Mouse (Mus musculus) embryonic facial prominence, embryonic 15.5 days (tissue): ENCODE data around the gene Rbm12. TPM values are rescaled to one million over a fixed set of nuclear protein-coding genes. Genes with fewer than 3 reads are reported as not detected.
A peak's percentile ranks its signal among the peaks of the same experiment; 100 is the strongest.

Experiments
- ATAC-seq: fragments of 200-750 bp; cut with Nextera tagmentation; 2 replicates; pipeline ENCODE4 v1.8.0; 2017; ENCODE audit warnings: low read depth, moderate TSS enrichment; ENCODE audit not compliant: insufficient number of reproducible peaks, low FRiP score, low TSS enrichment
- H3K27ac ChIP-seq: fragments of 300-500 bp; sonication (generic); replicated peaks from 2 replicates; pipeline ENCODE4 v1.5.1; 2015; ENCODE audit warnings: mild to moderate bottlenecking, inconsistent platforms
- H3K27me3 ChIP-seq: fragments of 300-500 bp; sonication (generic); 2 replicates; pipeline ENCODE4 v1.6.1; 2015; ENCODE audit warnings: inconsistent platforms
- H3K36me3 ChIP-seq: fragments of 300-500 bp; sonication (generic); 2 replicates; pipeline ENCODE4 v1.6.1; 2015; ENCODE audit warnings: mild to moderate bottlenecking, inconsistent platforms
- H3K4me1 ChIP-seq: fragments of 300-500 bp; sonication (generic); 2 replicates; pipeline ENCODE4 v1.6.1; 2015; ENCODE audit warnings: inconsistent platforms
- H3K4me2 ChIP-seq: fragments of 300-500 bp; sonication (generic); replicated peaks from 2 replicates; pipeline ENCODE4 v1.6.1; 2015; ENCODE audit warnings: mild to moderate bottlenecking, inconsistent platforms
- H3K4me3 ChIP-seq: fragments of 300-500 bp; sonication (generic); replicated peaks from 2 replicates; pipeline ENCODE4 v1.5.1; 2015; ENCODE audit warnings: mild to moderate bottlenecking, inconsistent platforms
- H3K9ac ChIP-seq: fragments of 300-500 bp; sonication (generic); 2 replicates; pipeline ENCODE4 v1.6.1; 2015; ENCODE audit warnings: inconsistent platforms
- H3K9me3 ChIP-seq: fragments of 300-500 bp; sonication (generic); replicated peaks from 2 replicates; pipeline ENCODE4 v1.6.1; 2016; ENCODE audit warnings: inconsistent platforms
- WGBS: fragments of 180-500 bp; shearing (Covaris S2); methylation state at CpG from one replicate; pipeline ENCODE4 v1.1.7; 2015; 5-methylcytosine and 5-hydroxymethylcytosine counted together
- polyA plus RNA-seq: library from polyadenylated mRNA; unstranded; fragments of >200 nt; fragmentation: Nextera tagmentation; extraction: Ambion mirVana; gene quantifications from 2 replicates; pipeline ENCODE4 v1.2.1, GENCODE M21; 2015

The Rbm12 gene
- polyA plus RNA-seq, 1 experiment from 2014 or later = 24.1 TPM

DNA sequence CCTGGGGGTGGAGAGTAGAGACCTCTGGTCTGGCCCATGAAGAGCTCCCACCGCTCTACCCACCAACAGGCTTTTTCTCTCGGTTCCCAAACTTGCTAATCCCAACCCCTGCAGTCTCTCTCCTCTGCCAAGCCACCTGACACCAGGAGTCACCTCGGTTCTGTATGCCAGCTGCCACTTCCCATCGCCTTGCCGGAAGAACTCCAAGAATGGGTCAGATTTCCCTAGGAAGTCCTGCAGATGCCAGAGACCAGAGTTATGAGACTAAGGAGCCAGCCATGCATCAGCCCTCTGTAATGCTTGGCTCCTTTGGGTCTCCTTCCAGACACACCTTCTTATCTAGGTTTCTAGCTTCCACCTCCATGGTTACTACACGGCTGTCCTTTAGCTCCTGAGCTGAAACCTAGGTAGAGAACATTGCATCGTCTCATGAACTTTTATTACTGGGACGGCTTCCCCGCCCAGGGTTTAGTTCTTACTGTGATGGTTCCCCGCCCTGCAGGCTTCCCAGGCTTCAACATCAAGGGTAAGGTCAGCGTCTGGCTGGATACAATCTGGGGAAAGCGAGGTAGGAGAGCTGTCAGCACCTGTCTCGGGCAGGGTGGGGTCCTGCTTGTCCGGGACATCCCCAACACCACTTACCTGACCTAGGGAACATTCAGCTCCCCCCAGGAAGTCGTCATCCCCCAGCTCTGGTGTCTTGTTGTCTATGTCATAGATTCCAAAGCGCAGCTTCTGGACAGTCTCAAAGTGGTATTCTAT is 33.2 kb downstream of the Rbm12 start:
- Histone ChIP-seq H3K27ac (no peak overlapping the region), H3K4me1 (no peaks in the 10 kb centered on the region), H3K9me3 (no peaks in the 10 kb centered on the region), H3K4me3 (no peak overlapping the region), H3K9ac (no peak overlapping the region), H3K36me3 (peaks cover 58% of the 10 kb centered on the region), H3K4me2 (no peak overlapping the region), H3K27me3 (no peaks in the 10 kb centered on the region)
- WGBS = 86% methylated on average over 16 of the region's 16 CpGs
- no peak for ATAC-seq

DNA sequence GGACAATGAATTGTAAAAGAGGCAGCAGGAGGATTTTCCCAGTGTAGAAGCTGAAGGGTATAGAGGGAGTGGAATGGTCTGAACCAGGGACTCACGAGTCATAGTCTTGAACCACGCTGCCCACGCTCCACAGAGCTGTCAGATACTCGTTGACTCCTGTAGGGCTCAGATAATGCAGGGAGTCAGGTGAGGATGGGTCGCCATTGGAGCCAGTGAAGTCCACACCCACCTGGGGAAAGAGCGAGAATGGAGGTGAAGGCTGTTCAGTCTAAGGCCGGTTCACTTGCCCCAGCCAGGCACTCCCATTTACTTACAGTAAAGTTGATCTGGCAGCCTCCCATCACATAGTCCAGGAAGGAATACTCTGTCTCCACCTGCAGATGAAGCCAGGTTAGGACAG is 34.3 kb downstream of the Rbm12 start:
- Histone ChIP-seq H3K4me1 (no peaks in the 10 kb centered on the region), H3K4me2 (no peak overlapping the region), H3K36me3 (peaks cover 70% of the 10 kb centered on the region), H3K4me3 (no peak overlapping the region), H3K27ac (no peak overlapping the region), H3K9ac (no peak overlapping the region), H3K9me3 (no peaks in the 10 kb centered on the region), H3K27me3 (no peaks in the 10 kb centered on the region)
- no peak for ATAC-seq
- WGBS = 88% methylated on average over 7 of the region's 7 CpGs

DNA sequence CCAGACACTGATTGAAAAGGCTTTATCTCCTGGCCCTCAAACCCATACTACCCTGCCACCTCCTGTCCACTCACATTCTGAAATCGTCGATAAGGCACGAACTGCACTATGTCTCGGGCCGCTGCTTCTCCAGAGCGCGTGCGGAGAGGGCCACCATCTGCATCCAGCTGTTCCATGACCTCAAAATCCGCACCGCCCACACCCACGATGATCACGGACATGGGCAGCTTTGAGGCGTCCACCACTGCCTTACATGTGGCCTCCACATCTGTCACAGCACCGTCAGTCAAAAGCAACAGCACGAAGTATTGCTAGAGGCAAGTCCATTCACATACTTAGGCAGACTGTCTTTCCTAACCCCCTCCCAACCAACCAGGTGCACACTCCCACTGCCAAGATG is 38.1 kb downstream of the Rbm12 start:
- Histone ChIP-seq H3K27ac (no peak overlapping the region), H3K4me2 (no peak overlapping the region), H3K4me1 (no peaks in the 10 kb centered on the region), H3K36me3 (peaks cover 95% of the 10 kb centered on the region), H3K9me3 (no peaks in the 10 kb centered on the region), H3K9ac (no peak overlapping the region), H3K4me3 (no peak overlapping the region), H3K27me3 (no peaks in the 10 kb centered on the region)
- ATAC-seq = no peak
- 91% methylated on average over 15 of the region's 15 CpGs for WGBS

DNA sequence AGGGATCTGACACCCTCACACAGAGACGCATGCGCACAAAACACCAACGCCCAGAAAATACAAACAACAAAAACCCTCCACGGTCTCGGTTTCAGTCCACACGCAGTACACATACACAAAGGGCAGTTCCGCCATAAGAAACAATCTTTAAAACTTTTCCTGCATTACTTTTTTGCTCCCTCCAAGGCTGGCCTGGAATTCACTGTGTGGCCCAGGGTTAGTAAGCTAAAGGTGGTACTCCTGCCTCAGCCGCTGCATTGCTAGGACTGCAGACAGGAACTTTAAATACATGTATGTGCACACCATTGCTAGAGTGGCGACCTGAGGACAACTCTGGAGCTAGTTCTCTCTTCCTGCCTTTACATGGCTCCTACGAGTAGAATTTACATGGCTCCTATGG is 40.5 kb downstream of the Rbm12 start:
- Histone ChIP-seq H3K36me3 (peaks cover 71% of the 10 kb centered on the region), H3K9me3 (no peaks in the 10 kb centered on the region), H3K27me3 (no peaks in the 10 kb centered on the region), H3K9ac (no peak overlapping the region), H3K4me3 (no peak overlapping the region), H3K27ac (no peak overlapping the region), H3K4me2 (no peak overlapping the region), H3K4me1 (peaks cover 4% of the 10 kb centered on the region)
- ATAC-seq = no peak
- WGBS = 93% methylated on average over 10 of the region's 10 CpGs

DNA sequence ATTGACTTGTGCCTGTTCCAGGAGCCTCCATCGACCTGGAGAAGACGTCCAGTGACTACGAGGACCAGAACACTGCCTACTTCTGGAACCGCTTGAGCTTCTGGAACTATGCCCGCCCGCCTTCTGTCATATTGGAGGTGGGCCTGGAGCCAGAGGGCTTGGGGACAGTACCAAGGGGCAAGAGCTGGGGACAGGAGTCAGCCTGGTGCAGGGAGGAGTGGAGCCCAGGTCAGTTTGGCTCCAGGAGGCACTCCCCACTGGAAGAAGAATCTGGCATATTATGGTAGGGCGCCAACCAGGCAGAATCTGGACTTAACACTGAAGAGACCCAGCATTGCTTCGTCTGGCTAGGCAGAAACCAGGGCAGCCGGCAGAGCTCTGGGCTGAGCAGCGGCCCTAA is 43.9 kb downstream of the Rbm12 start:
- 90% methylated on average over 10 of the region's 10 CpGs for WGBS
- Histone ChIP-seq H3K27me3 (no peaks in the 10 kb centered on the region), H3K9ac (no peak overlapping the region), H3K4me3 (no peak overlapping the region), H3K9me3 (no peaks in the 10 kb centered on the region), H3K27ac (no peak overlapping the region), H3K36me3 (peaks cover 38% of the 10 kb centered on the region), H3K4me1 (peaks cover 11% of the 10 kb centered on the region), H3K4me2 (no peak overlapping the region)
- ATAC-seq = no peak

DNA sequence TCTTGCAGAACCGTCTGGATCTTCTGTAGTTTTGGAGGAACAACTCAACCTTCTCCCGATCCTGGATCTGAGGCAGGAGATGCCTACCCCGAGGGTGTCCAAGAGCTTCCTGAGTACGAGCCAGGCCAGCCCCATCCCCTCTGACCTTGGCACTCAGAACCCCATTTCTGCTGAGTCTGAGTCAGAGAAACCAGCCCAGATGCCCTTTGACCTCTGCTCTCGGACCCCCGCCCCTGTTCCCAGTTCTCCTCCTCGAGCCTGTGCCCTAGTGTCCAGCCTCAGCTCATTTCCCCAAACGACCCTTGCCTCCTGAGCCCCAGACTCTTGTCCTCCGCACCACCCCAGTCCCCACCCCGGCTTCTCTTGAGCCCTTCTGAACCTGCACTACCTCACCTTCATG is 45.7 kb downstream of the Rbm12 start:
- 22% methylated on average over 10 of the region's 10 CpGs for WGBS
- Histone ChIP-seq H3K9me3 (no peaks in the 10 kb centered on the region), H3K27ac (no peak overlapping the region), H3K9ac (peak overlapping the region; percentile 79; the same call in 1 of the 2 replicates), H3K36me3 (peaks cover 22% of the 10 kb centered on the region), H3K4me1 (peaks cover 11% of the 10 kb centered on the region), H3K4me3 (peak overlapping the region; percentile 75), H3K27me3 (no peaks in the 10 kb centered on the region), H3K4me2 (peak overlapping the region; percentile 94)
- ATAC-seq = no peak

DNA sequence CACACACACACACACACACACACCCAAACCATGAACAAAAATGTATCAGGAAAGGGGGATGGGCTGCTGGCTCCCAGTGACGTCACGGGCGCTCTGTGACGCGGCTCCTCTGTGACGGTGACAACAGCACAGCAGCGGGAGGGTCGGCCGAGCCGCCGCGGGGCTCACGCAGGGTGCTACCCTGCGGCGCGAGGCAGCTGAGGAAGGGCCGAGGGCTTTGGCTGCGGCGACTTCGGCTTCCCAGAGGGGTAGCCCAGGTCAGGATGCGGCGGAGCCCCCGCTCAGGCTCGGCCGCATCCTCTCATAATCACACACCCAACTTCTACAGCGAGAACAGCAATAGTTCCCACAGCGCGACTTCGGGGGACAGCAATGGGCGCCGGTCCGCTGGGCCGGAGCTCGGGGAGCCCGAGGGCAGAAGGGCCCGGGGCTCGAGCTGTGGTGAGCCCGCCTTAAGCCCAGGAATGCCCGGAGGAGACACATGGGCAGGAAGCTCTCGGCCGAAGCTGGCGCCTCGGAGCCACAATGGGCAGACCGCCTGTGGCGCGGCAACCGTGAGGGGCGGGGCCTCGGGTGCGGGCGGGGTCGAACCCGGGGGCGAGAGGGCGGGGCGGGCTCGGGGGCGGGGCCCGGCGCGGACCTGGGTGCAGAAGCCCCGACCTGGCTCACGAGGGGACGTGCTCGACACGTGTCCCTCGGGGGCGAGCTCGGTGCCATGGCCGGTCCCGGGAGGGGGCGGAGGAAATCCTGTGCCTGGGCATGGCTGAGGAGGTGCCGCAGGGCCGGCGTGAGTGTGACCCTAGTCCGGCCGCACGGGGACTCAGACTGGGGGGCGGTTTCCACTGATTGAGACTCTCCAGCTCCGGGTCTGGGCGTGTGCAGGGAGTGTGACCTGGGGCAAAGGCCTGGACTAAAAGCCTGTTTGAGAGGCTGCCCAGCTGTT is 46.4 kb downstream of the Rbm12 start, which contains the start of gene Spag4:
Gene Spag4 (plus strand): TSS at position 77 of the 943 bp plus-strand sequence.
- Histone ChIP-seq H3K4me2 (peak within 1 kb of the TSS; percentile 94), H3K4me3 (peak within 1 kb of the TSS; percentile 75), H3K9ac (peak within 1 kb of the TSS; percentile 79), H3K27ac (peak within 1 kb of the TSS; percentile 84), H3K27me3 (no peaks in the 10 kb centered on the region), H3K9me3 (no peaks in the 10 kb centered on the region), H3K4me1 (peaks cover 11% of the 10 kb centered on the region), H3K36me3 (peaks cover 15% of the 10 kb centered on the region)
- 2% methylated on average over 80 of the region's 81 CpGs for WGBS
- ATAC-seq = peak; percentile 74

DNA sequence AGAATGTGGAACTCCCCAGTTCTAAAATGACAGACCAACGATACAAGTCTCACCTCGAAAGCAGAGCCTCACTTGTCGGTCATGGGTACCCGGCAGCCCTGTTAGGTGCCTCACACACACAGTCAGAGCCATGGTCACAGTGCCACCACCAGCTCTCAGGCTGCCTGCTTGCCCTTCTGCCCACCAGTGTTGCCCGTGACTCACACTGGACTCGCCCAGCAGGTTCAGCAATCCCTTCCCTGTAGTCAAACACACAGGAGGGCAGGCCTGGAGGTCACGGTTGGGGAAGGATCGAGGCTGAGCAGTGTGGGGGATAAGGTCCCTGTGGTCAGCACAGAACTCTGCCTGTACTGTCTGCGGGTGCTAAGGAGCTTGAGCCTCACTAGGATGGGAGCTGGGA is 59.0 kb downstream of the Rbm12 start, which contains the start of gene Fer1l4:
Gene Fer1l4 (minus strand): TSS at position 132 of the 400 bp plus-strand sequence.
- Histone ChIP-seq H3K4me3 (no peak within 1 kb of the TSS), H3K9me3 (no peaks in the 10 kb centered on the region), H3K4me2 (no peak within 1 kb of the TSS), H3K9ac (no peak within 1 kb of the TSS), H3K27me3 (no peaks in the 10 kb centered on the region), H3K4me1 (no peaks in the 10 kb centered on the region), H3K27ac (no peak within 1 kb of the TSS), H3K36me3 (no peaks in the 10 kb centered on the region)
- no peak for ATAC-seq
- 80% methylated on average over 9 of the region's 9 CpGs for WGBS

DNA sequence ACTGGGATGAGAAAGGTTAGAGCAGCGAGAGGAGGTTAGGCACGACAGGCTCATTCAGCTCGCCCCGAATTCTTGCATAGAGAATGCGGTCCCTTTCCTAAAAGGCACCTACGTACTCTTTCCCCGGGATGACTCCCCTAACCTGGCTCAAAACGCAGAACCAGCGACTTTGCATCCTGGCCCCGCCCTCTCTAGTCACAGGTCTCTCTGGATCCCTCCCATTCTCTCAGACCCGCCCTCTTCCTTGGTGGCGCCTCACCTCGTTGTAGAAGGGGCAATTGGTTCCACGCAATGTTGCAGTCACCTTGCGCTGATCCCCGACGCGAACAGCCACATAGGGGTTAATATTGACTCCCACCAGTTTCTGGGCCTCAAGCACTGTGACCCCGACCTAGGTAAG is 63.8 kb downstream of the Rbm12 start:
- H3K4me1 ChIP-seq = no peaks in the 10 kb centered on the region
- H3K9me3 ChIP-seq = no peaks in the 10 kb centered on the region
- WGBS = 8% methylated on average over 19 of the region's 19 CpGs
- no peak overlapping the region for H3K9ac ChIP-seq
- no peak for ATAC-seq
- H3K4me2 ChIP-seq = peak overlapping the region; percentile 36
- no peak overlapping the region for H3K27ac ChIP-seq
- peak overlapping the region; percentile 16 for H3K4me3 ChIP-seq
- 0 out of 2 replicates have a peak, but pooled peaks cover 4% of the 10 kb centered on the region for H3K27me3 ChIP-seq
- H3K36me3 ChIP-seq = no peaks in the 10 kb centered on the region

DNA sequence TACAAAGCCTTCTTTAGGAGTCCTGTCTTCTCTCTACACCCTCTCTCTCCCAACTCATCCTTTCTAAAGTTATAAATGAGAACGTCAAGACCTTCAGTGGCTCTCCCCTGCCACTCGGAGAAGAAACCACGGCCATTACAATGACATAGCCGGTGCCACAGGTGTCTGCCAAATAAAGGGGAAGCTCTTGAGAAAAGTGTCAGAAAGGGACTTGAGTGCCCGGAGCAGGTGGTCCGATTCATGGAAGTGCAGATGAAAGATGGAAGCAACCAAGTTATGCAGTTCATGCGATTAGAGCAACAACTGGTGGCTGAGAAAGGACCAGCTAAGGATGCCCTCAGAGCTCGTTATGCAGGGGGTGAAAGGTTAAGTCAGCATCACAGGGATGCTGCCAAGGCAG is 68.9 kb downstream of the Rbm12 start:
- H3K9me3 ChIP-seq = no peaks in the 10 kb centered on the region
- H3K9ac ChIP-seq = no peak overlapping the region
- 78% methylated on average over 8 of the region's 8 CpGs for whole genome bisulfite sequencing
- ATAC-seq = no peak
- H3K36me3 ChIP-seq = no peaks in the 10 kb centered on the region
- H3K4me2 ChIP-seq = no peak overlapping the region
- no peak overlapping the region for H3K27ac ChIP-seq
- H3K4me3 ChIP-seq = no peak overlapping the region
- H3K27me3 ChIP-seq = 0 out of 2 replicates have a peak, but pooled peaks cover 4% of the 10 kb centered on the region
- H3K4me1 ChIP-seq = no peaks in the 10 kb centered on the region
